Mouse (Mus musculus): ENCODE measurements around the gene Mgat4b. TPM values are rescaled to one million over a fixed set of nuclear protein-coding genes. Genes with fewer than 3 reads are reported as not detected.

Gene Mgat4b
- total RNA-seq, 2 experiments from 2014 or later, result 122 to 127 TPM

GRCm38 (mm10) chr11:50238821-50239791 is 28.4 kb downstream of the Mgat4b start:
- intact Hi-C loops (cut with DNase I), result loop anchor here (5.0 to 10.0 kb wide), 2 partner anchors 53 to 254 kb away; partner anchors contain the start of gene Maml1
- no peak for DNase-seq

- no peak for DNase-seq
- intact Hi-C loops (cut with DNase I), result no loop called here
Observed at GRCm38 (mm10) chr11:50240235-50240911, 29.7 kb downstream of the Mgat4b start.

- intact Hi-C loops (cut with DNase I), result no loop called here
- DNase-seq, result no peak
Observed at GRCm38 (mm10) chr11:50243926-50244325, 33.2 kb downstream of the Mgat4b start.

GRCm38 (mm10) chr11:50245269-50245668 is 34.6 kb downstream of the Mgat4b start:
- intact Hi-C loops (cut with DNase I), result no loop called here
- no peak for DNase-seq

- intact Hi-C loops (cut with DNase I), result no loop called here
Observed at GRCm38 (mm10) chr11:50248473-50249171, 37.9 kb downstream of the Mgat4b start.

GRCm38 (mm10) chr11:50252166-50252565 is 41.5 kb downstream of the Mgat4b start:
- no peak for DNase-seq
- intact Hi-C loops (cut with DNase I), result no loop called here

More at GRCm38 (mm10) chr11:50248473-50249171, 37.9 kb downstream of the Mgat4b start:
- DNase-seq, result no peak

- DNase-seq, result no peak
- intact Hi-C loops (cut with DNase I), result no loop called here
Observed at GRCm38 (mm10) chr11:50252684-50253265, 42.1 kb downstream of the Mgat4b start.

- intact Hi-C loops (cut with DNase I), result no loop called here
- no peak for DNase-seq
Observed at GRCm38 (mm10) chr11:50253393-50253792, 42.7 kb downstream of the Mgat4b start.

- no peak for DNase-seq
- intact Hi-C loops (cut with DNase I), result no loop called here
Observed at GRCm38 (mm10) chr11:50254010-50254580, 43.4 kb downstream of the Mgat4b start.

- DNase-seq, result no peak
- intact Hi-C loops (cut with DNase I), result no loop called here
Observed at GRCm38 (mm10) chr11:50256615-50257014, 45.9 kb downstream of the Mgat4b start.

- DNase-seq, result no peak
- intact Hi-C loops (cut with DNase I), result no loop called here
Observed at GRCm38 (mm10) chr11:50258310-50258709, 47.6 kb downstream of the Mgat4b start.

- intact Hi-C loops (cut with DNase I), result no loop called here
Observed at GRCm38 (mm10) chr11:50262020-50262419, 51.3 kb downstream of the Mgat4b start.

GRCm38 (mm10) chr11:50263198-50263597 is 52.5 kb downstream of the Mgat4b start:
- intact Hi-C loops (cut with DNase I), result no loop called here
- no peak for DNase-seq

More at GRCm38 (mm10) chr11:50262020-50262419, 51.3 kb downstream of the Mgat4b start:
- DNase-seq, result peak in 1 of 2 experiments; percentile 57

GRCm38 (mm10) chr11:50265931-50266330 is 55.2 kb downstream of the Mgat4b start:
- no peak for DNase-seq
- intact Hi-C loops (cut with DNase I), result loop anchor here (5.0 kb wide), 1 partner anchor 96 kb away; no protein-coding TSS in a partner anchor

- no peak for DNase-seq
- intact Hi-C loops (cut with DNase I), result loop anchor here (5.0 kb wide), 1 partner anchor 95 kb away; no protein-coding TSS in a partner anchor
Observed at GRCm38 (mm10) chr11:50266997-50267396, 56.3 kb downstream of the Mgat4b start.

- peak; percentile 47 to 61 for DNase-seq
- intact Hi-C loops (cut with DNase I), result loop anchor here (5.0 kb wide), 1 partner anchor 93 kb away; no protein-coding TSS in a partner anchor
Observed at GRCm38 (mm10) chr11:50269163-50269562, 58.5 kb downstream of the Mgat4b start.

GRCm38 (mm10) chr11:50269885-50270284 is 59.2 kb downstream of the Mgat4b start:
- intact Hi-C loops (cut with DNase I), result loop anchor here (5.0 kb wide), 1 partner anchor 92 kb away; no protein-coding TSS in a partner anchor
- no peak for DNase-seq

- intact Hi-C loops (cut with DNase I), result no loop called here
- DNase-seq, result no peak
Observed at GRCm38 (mm10) chr11:50272819-50273218, 62.1 kb downstream of the Mgat4b start.

GRCm38 (mm10) chr11:50275077-50275476 is 64.4 kb downstream of the Mgat4b start:
- intact Hi-C loops (cut with DNase I), result no loop called here
- DNase-seq, result no peak

Data from heart, postnatal 10 days (tissue).